Mouse (Mus musculus) hindbrain, embryonic 11.5 days (tissue): ENCODE measurements at regions not wholly inside any gene's neighbourhood (a gene's known extent, or its start where the extent isn't known, plus 50 kb on each side); places are given as distances from the start of the nearest gene placed in this dataset.
A peak's percentile ranks its signal among the peaks of the same experiment; 100 is the strongest.

Experiments
- ATAC-seq: fragments of 200-750 bp; cut with Nextera tagmentation; 2 replicates; pipeline ENCODE4 v1.8.0; 2017; ENCODE audit warnings: mild to moderate bottlenecking, moderate TSS enrichment, moderate library complexity; ENCODE audit not compliant: low FRiP score
- DNase-seq: peaks from one replicate; pipeline ENCODE4 v3.0.0-alpha.2; 2015; ENCODE audit warnings: low spot score
- H3K27ac ChIP-seq: fragments of 300-500 bp; sonication (generic); 2 replicates; pipeline ENCODE4 v1.5.1; 2014; ENCODE audit warnings: mild to moderate bottlenecking, low read depth, low read length
- H3K27me3 ChIP-seq: fragments of 300-500 bp; sonication (generic); 2 replicates; pipeline ENCODE4 v1.6.1; 2014; ENCODE audit warnings: mild to moderate bottlenecking, low read length, moderate library complexity, mixed read lengths; ENCODE audit not compliant: control insufficient read depth, insufficient read depth
- H3K36me3 ChIP-seq: fragments of 300-500 bp; sonication (generic); 2 replicates; pipeline ENCODE4 v1.6.1; 2014; ENCODE audit warnings: mild to moderate bottlenecking, low read length, moderate library complexity, mixed read lengths; ENCODE audit not compliant: control insufficient read depth, insufficient read depth
- H3K4me1 ChIP-seq: fragments of 300-500 bp; sonication (generic); replicated peaks from 2 replicates; pipeline ENCODE4 v1.6.1; 2014; ENCODE audit warnings: low read length, mixed read lengths; ENCODE audit not compliant: control insufficient read depth, insufficient read depth
- H3K4me2 ChIP-seq: fragments of 300-500 bp; sonication (generic); replicated peaks from 2 replicates; pipeline ENCODE4 v1.6.1; 2014; ENCODE audit warnings: mild to moderate bottlenecking, low read depth, low read length
- H3K4me3 ChIP-seq: fragments of 300-500 bp; sonication (generic); 2 replicates; pipeline ENCODE4 v1.5.1; 2014; ENCODE audit warnings: low read depth, low read length
- H3K9ac ChIP-seq: fragments of 300-500 bp; sonication (generic); 2 replicates; pipeline ENCODE4 v1.6.1; 2014; ENCODE audit warnings: low read depth, low read length
- H3K9me3 ChIP-seq: fragments of 300-500 bp; sonication (generic); 2 replicates; pipeline ENCODE4 v1.6.1; 2016; ENCODE audit warnings: low read length; ENCODE audit not compliant: control insufficient read depth
- WGBS: fragments of 180-500 bp; shearing (Covaris S2); extraction: QIAGEN DNeasy Blood & Tissue Kit; methylation state at CpG from one replicate; pipeline ENCODE4 v1.1.7; 2014; 5-methylcytosine and 5-hydroxymethylcytosine counted together

DNA sequence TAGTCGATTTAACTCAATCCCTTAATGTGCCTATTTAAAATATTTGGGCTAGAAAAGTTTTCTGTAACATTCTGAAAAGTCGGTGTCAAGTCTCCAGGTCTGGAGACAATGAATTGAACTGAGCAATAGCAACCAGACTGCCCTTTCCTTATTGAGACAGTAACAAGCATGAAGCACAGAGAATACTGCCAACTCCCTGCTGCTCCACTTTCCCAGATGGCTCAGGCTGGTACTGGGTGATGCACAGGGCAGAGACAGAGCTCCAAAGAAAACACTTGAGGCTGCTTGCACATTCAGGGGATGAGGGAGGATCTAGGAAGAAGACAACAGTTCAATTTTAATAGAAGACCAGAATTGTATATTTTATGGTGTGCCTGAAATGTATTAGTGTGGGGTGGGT lies 87.7 kb upstream of the Sorcs1 start:
- no peak overlapping the region for H3K27ac ChIP-seq
- DNase-seq, result peak; percentile 12
- H3K27me3 ChIP-seq, result no peaks in the 10 kb centered on the region
- H3K9ac ChIP-seq, result no peak overlapping the region
- H3K4me1 ChIP-seq, result no peaks in the 10 kb centered on the region
- 48% methylated on average over 2 of the region's 2 CpGs for WGBS
- no peaks in the 10 kb centered on the region for H3K36me3 ChIP-seq
- no peak overlapping the region for H3K4me2 ChIP-seq
- no peaks in the 10 kb centered on the region for H3K9me3 ChIP-seq
- H3K4me3 ChIP-seq, result no peak overlapping the region
- peak; percentile 89 for ATAC-seq
